Mouse (Mus musculus) liver, embryonic 16.5 days (tissue): ENCODE results near the gene Ppp1r12c. TPM values are rescaled to one million over a fixed set of nuclear protein-coding genes. Genes with fewer than 3 reads are reported as not detected.

Experiments used
- ATAC-seq: fragments of 200-750 bp; cut with Nextera tagmentation; 2 replicates; pipeline ENCODE4 v1.8.0; 2017; ENCODE audit warnings: low read depth, mild to moderate bottlenecking, moderate number of reproducible peaks, moderate library complexity
- H3K27ac ChIP-seq: fragments of 300-500 bp; sonication (generic); 2 replicates; pipeline ENCODE4 v1.5.1; 2014; ENCODE audit warnings: mild to moderate bottlenecking, low read length
- H3K27me3 ChIP-seq: fragments of 300-500 bp; sonication (generic); 2 replicates; pipeline ENCODE4 v1.6.1; 2014; ENCODE audit warnings: low read depth, low read length, mixed read lengths; ENCODE audit not compliant: control insufficient read depth, insufficient read depth
- H3K36me3 ChIP-seq: fragments of 300-500 bp; sonication (generic); 2 replicates; pipeline ENCODE4 v1.6.1; 2014; ENCODE audit warnings: mild to moderate bottlenecking; ENCODE audit not compliant: control insufficient read depth, insufficient read depth
- H3K4me1 ChIP-seq: fragments of 300-500 bp; sonication (generic); 2 replicates; pipeline ENCODE4 v1.6.1; 2014; ENCODE audit warnings: low read depth, low read length, mixed read lengths; ENCODE audit not compliant: control insufficient read depth
- H3K4me2 ChIP-seq: fragments of 300-500 bp; sonication (generic); 2 replicates; pipeline ENCODE4 v1.6.1; 2014; ENCODE audit warnings: low read depth, low read length, mixed read lengths
- H3K4me3 ChIP-seq: fragments of 300-500 bp; sonication (generic); 2 replicates; pipeline ENCODE4 v1.5.1; 2014; ENCODE audit warnings: low read depth, mild to moderate bottlenecking, low read length
- H3K9ac ChIP-seq: fragments of 300-500 bp; sonication (generic); 2 replicates; pipeline ENCODE4 v1.6.1; 2014; ENCODE audit warnings: low read depth, low read length
- H3K9me3 ChIP-seq: fragments of 300-500 bp; sonication (generic); replicated peaks from 2 replicates; pipeline ENCODE4 v1.6.1; 2016; ENCODE audit warnings: low read length; ENCODE audit not compliant: control insufficient read depth
- WGBS: fragments of 180-500 bp; shearing (Covaris S2); extraction: QIAGEN DNeasy Blood & Tissue Kit; methylation state at CpG from one replicate; pipeline ENCODE4 v1.1.7; 2014; ENCODE audit not compliant: insufficient replicate concordance; 5-methylcytosine and 5-hydroxymethylcytosine counted together
- polyA plus RNA-seq: library from polyadenylated mRNA; unstranded; fragments of >200 nt; fragmentation: Nextera tagmentation; extraction: Ambion mirVana; gene quantifications from 2 replicates; pipeline ENCODE4 v1.2.1, GENCODE M21; 2015

The Ppp1r12c gene
- 6.9 and 8.0 TPM in 2 replicates for polyA plus RNA-seq

GRCm38 (mm10) chr7:4501558-4502397 is at the start of gene Ppp1r12c:
Ppp1r12c (minus strand) TSS chr7:4501680.
- peak; percentile 93 for ATAC-seq
- whole genome bisulfite sequencing, result under 1% methylated on average over 62 of the region's 62 CpGs
- Histone ChIP-seq H3K4me2 (peak within 1 kb of the TSS; percentile 92), H3K4me1 (peaks cover 37% of the 10 kb centered on the region), H3K4me3 (peak within 1 kb of the TSS; percentile 89), H3K27me3 (no peaks in the 10 kb centered on the region), H3K9me3 (no peaks in the 10 kb centered on the region), H3K27ac (peak within 1 kb of the TSS; percentile 86), H3K9ac (peak within 1 kb of the TSS; percentile 94), H3K36me3 (peaks cover 4% of the 10 kb centered on the region)

GRCm38 (mm10) chr7:4547221-4547641 is 45.8 kb upstream of the Ppp1r12c start, which contains the start of gene Syt5:
Syt5 (minus strand) TSS chr7:4547541.
- Histone ChIP-seq H3K9ac (no peak within 1 kb of the TSS), H3K4me2 (peak within 1 kb of the TSS; percentile 44), H3K36me3 (no peaks in the 10 kb centered on the region), H3K4me3 (peak within 1 kb of the TSS; percentile 26; the same call in 1 of the 2 replicates), H3K4me1 (peaks cover 3% of the 10 kb centered on the region), H3K9me3 (no peaks in the 10 kb centered on the region), H3K27me3 (peaks cover 11% of the 10 kb centered on the region), H3K27ac (no peak within 1 kb of the TSS)
- 7% methylated on average over 33 of the region's 33 CpGs for WGBS
- peak; percentile 39 for ATAC-seq

GRCm38 (mm10) chr7:4546591-4547131 is 45.2 kb upstream of the Ppp1r12c start:
- H3K36me3 ChIP-seq, result no peaks in the 10 kb centered on the region
- ATAC-seq, result 0 out of 2 replicates have a peak, but pooled peaks have one; percentile 21
- H3K9me3 ChIP-seq, result no peaks in the 10 kb centered on the region
- H3K4me3 ChIP-seq, result no peak overlapping the region
- no peak overlapping the region for H3K9ac ChIP-seq
- H3K27me3 ChIP-seq, result peaks cover 11% of the 10 kb centered on the region
- peaks cover 3% of the 10 kb centered on the region for H3K4me1 ChIP-seq
- no peak overlapping the region for H3K27ac ChIP-seq
- H3K4me2 ChIP-seq, result no peak overlapping the region
- 5% methylated on average over 26 of the region's 26 CpGs for WGBS

- Histone ChIP-seq H3K9ac (no peak overlapping the region), H3K36me3 (no peaks in the 10 kb centered on the region), H3K4me3 (no peak overlapping the region), H3K9me3 (no peaks in the 10 kb centered on the region), H3K4me2 (no peak overlapping the region), H3K27me3 (peaks cover 11% of the 10 kb centered on the region), H3K4me1 (peaks cover 3% of the 10 kb centered on the region), H3K27ac (no peak overlapping the region)
- no peak for ATAC-seq
- WGBS, result 61% methylated on average over 15 of the region's 15 CpGs
Measured at GRCm38 (mm10) chr7:4546050-4546449, 44.6 kb upstream of the Ppp1r12c start.

- Histone ChIP-seq H3K27ac (no peak overlapping the region), H3K9ac (no peak overlapping the region), H3K4me1 (no peaks in the 10 kb centered on the region), H3K4me2 (no peak overlapping the region), H3K4me3 (no peak overlapping the region), H3K36me3 (no peaks in the 10 kb centered on the region), H3K9me3 (no peaks in the 10 kb centered on the region), H3K27me3 (peaks cover 7% of the 10 kb centered on the region)
- 40% methylated on average over 17 of the region's 17 CpGs for WGBS
- ATAC-seq, result no peak
Measured at GRCm38 (mm10) chr7:4542013-4542412, 40.5 kb upstream of the Ppp1r12c start.

GRCm38 (mm10) chr7:4541344-4541743 is 39.9 kb upstream of the Ppp1r12c start:
- no peaks in the 10 kb centered on the region for H3K36me3 ChIP-seq
- H3K9ac ChIP-seq, result no peak overlapping the region
- peaks cover under 1% of the 10 kb centered on the region; the same call in 1 of the 2 replicates for H3K27me3 ChIP-seq
- ATAC-seq, result no peak
- 52% methylated on average over 5 of the region's 5 CpGs for WGBS
- no peak overlapping the region for H3K27ac ChIP-seq
- no peaks in the 10 kb centered on the region for H3K9me3 ChIP-seq
- no peak overlapping the region for H3K4me2 ChIP-seq
- no peak overlapping the region for H3K4me3 ChIP-seq
- no peaks in the 10 kb centered on the region for H3K4me1 ChIP-seq

- Histone ChIP-seq H3K9ac (no peak overlapping the region), H3K36me3 (no peaks in the 10 kb centered on the region), H3K4me1 (no peaks in the 10 kb centered on the region), H3K4me2 (no peak overlapping the region), H3K4me3 (no peak overlapping the region), H3K27ac (no peak overlapping the region), H3K27me3 (no peaks in the 10 kb centered on the region; the same call in none of the 2 replicates), H3K9me3 (no peaks in the 10 kb centered on the region)
- ATAC-seq, result no peak
- WGBS, result 60% methylated on average over 2 of the region's 2 CpGs
Measured at GRCm38 (mm10) chr7:4539019-4539418, 37.5 kb upstream of the Ppp1r12c start.

- no peak for ATAC-seq
- Histone ChIP-seq H3K27ac (no peak overlapping the region), H3K4me3 (no peak overlapping the region), H3K9ac (no peak overlapping the region), H3K4me2 (no peak overlapping the region), H3K36me3 (no peaks in the 10 kb centered on the region), H3K9me3 (no peaks in the 10 kb centered on the region), H3K4me1 (no peaks in the 10 kb centered on the region), H3K27me3 (peaks cover 3% of the 10 kb centered on the region)
- WGBS, result 36% methylated on average over 4 of the region's 4 CpGs
Measured at GRCm38 (mm10) chr7:4537181-4537580, 35.7 kb upstream of the Ppp1r12c start.

GRCm38 (mm10) chr7:4536369-4536768 is 34.9 kb upstream of the Ppp1r12c start:
- no peak overlapping the region for H3K4me2 ChIP-seq
- no peak overlapping the region for H3K27ac ChIP-seq
- peaks cover 8% of the 10 kb centered on the region for H3K27me3 ChIP-seq
- no peaks in the 10 kb centered on the region for H3K36me3 ChIP-seq
- no peak for ATAC-seq
- no peak overlapping the region for H3K4me3 ChIP-seq
- WGBS, result 81% methylated on average over 4 of the region's 4 CpGs
- no peaks in the 10 kb centered on the region for H3K4me1 ChIP-seq
- H3K9ac ChIP-seq, result no peak overlapping the region
- no peaks in the 10 kb centered on the region for H3K9me3 ChIP-seq
